Mouse (Mus musculus): ENCODE data around the gene Dnlz.

DNA sequence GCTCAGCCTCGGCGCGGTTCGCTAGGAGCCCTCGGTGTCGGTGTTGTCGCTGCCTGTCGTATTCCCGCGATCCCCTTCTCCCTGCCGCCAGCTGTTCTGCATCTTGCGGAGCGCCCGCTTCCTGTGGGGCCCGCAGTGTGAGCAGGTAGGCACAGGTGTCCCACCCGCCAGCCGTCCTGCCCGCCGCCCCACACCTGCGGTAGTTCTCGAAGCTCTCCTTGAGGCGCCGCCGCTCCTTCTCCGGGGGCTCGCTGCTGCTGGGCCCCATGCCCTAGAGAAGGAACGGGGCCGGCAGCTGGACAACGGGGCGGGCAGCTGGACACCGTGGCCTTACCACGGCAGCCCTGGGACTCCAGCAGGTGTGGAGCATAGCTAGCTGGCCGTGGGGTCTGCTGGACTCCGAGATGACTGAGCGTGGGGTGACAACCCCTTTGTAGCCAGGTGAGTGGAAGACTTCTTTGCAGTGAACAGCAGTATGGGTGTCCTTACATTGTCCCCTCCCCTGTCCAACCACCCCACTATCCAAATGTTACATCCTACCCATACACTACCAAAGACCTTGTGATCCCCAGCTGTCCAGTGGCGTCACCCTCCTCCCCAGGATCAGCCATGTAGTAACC, 491 bp upstream of the Dnlz start:
- TF ChIP-seq POLR2A (IDR thresholded peaks at IDR 0.05; ENCODE audit: control insufficient read depth, extremely low read depth, insufficient read depth, low read length, poor library complexity): no peak
- TF ChIP-seq CTCF (IDR thresholded peaks at IDR 0.05; ENCODE audit: borderline replicate concordance, control insufficient read depth, extremely low read depth, insufficient read depth, low read length, poor library complexity): 0 out of 2 replicates have a peak, but pooled peaks have one; percentile 9
